Mouse (Mus musculus): ENCODE measurements around the gene Map6. TPM values are rescaled to one million over a fixed set of nuclear protein-coding genes. Genes with fewer than 3 reads are reported as not detected.

Map6 gene
- polyA plus RNA-seq, 1 experiment from 2014 or later, result 43.1 TPM

- Histone ChIP-seq H3K9ac (ENCODE audit: low read length) (no peak overlapping the region), H3K27ac (ENCODE audit: low read depth, low read length) (no peak overlapping the region), H3K9me3 (ENCODE audit: control insufficient read depth, low read length) (no peaks in the 10 kb centered on the region), H3K4me2 (no peak overlapping the region), H3K27me3 (ENCODE audit: control insufficient read depth, insufficient read depth, low read length) (no peaks in the 10 kb centered on the region), H3K36me3 (ENCODE audit: control insufficient read depth, insufficient read depth, low read length) (no peaks in the 10 kb centered on the region), H3K4me3 (ENCODE audit: low read depth, low read length) (no peak overlapping the region), H3K4me1 (ENCODE audit: control insufficient read depth, insufficient read depth, low read length) (no peaks in the 10 kb centered on the region)
- DNase-seq (ENCODE audit: low spot score, missing footprints) (no peak), ATAC-seq (ENCODE audit: low FRiP score) (no peak)
- WGBS, result 53% methylated on average over 3 of the region's 3 CpGs
Observed at GRCm38 (mm10) chr7:99300650-99301175, 33.5 kb downstream of the Map6 start.

DNA sequence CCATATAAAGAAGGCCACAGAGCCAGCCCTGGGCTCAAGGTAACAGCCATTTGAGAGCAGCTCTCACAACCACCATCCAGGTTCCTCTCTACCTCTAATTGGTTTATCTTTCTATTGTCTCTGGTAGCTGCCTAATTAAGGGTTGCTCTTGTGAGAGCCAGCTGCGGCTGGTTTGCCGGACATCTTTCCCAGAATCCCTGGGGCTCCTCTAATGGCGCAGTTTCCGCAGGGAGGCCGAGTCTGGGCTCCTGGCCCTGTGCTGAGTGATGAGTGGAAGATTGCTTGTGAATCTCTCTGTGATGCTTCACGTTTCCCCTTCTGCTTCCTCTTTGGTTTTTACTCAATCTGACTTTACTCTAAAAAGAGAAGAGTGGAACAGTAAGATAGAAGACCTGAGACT lies 36.8 kb downstream of the Map6 start:
- no peak for DNase-seq (ENCODE audit: low spot score, missing footprints)
- Histone ChIP-seq H3K4me3 (ENCODE audit: low read depth, low read length) (no peak overlapping the region), H3K27me3 (ENCODE audit: control insufficient read depth, insufficient read depth, low read length) (peaks cover under 1% of the 10 kb centered on the region; the same call in 1 of the 2 replicates), H3K9me3 (ENCODE audit: control insufficient read depth, low read length) (no peaks in the 10 kb centered on the region), H3K4me2 (no peak overlapping the region), H3K36me3 (ENCODE audit: control insufficient read depth, insufficient read depth, low read length) (no peaks in the 10 kb centered on the region), H3K9ac (ENCODE audit: low read length) (no peak overlapping the region), H3K27ac (ENCODE audit: low read depth, low read length) (no peak overlapping the region; the same call in 1 of the 2 replicates), H3K4me1 (ENCODE audit: control insufficient read depth, insufficient read depth, low read length) (peaks cover 12% of the 10 kb centered on the region)
- peak; percentile 41; the same call in 1 of the 2 replicates for ATAC-seq (ENCODE audit: low FRiP score)
- WGBS, result 56% methylated on average over 6 of the region's 6 CpGs

GRCm38 (mm10) chr7:99304949-99305372 lies 37.7 kb downstream of the Map6 start:
- no peak overlapping the region for H3K4me3 ChIP-seq (ENCODE audit: low read depth, low read length)
- no peak overlapping the region for H3K4me2 ChIP-seq
- H3K9me3 ChIP-seq (ENCODE audit: control insufficient read depth, low read length), result no peaks in the 10 kb centered on the region
- no peaks in the 10 kb centered on the region for H3K36me3 ChIP-seq (ENCODE audit: control insufficient read depth, insufficient read depth, low read length)
- H3K27me3 ChIP-seq (ENCODE audit: control insufficient read depth, insufficient read depth, low read length), result peaks cover 4% of the 10 kb centered on the region
- WGBS, result 56% methylated on average over 5 of the region's 5 CpGs
- DNase-seq (ENCODE audit: low spot score, missing footprints) (no peak), ATAC-seq (ENCODE audit: low FRiP score) (peak; percentile 43)
- H3K27ac ChIP-seq (ENCODE audit: low read depth, low read length), result no peak overlapping the region
- no peak overlapping the region for H3K9ac ChIP-seq (ENCODE audit: low read length)
- peaks cover 12% of the 10 kb centered on the region for H3K4me1 ChIP-seq (ENCODE audit: control insufficient read depth, insufficient read depth, low read length)

DNA sequence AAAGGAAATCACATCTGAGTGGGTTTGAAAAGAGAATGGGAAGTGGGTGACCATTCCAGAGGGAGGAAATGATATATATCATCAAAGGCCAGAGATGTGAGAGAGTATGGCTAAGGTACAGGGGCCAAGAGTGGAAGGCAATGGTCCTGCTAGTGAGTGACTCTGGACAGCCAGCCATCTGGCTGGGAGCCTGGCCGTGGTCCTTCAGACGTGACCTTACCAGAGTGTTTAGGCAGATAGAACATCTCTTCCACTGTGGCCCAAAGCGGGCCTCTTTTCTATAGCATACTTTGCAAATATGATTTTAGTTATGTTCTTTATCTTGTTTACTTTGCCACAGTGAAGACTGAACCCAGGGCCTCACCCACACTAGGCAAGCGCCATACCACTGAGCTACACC lies 38.4 kb downstream of the Map6 start:
- Histone ChIP-seq H3K4me3 (ENCODE audit: low read depth, low read length) (no peak overlapping the region), H3K36me3 (ENCODE audit: control insufficient read depth, insufficient read depth, low read length) (no peaks in the 10 kb centered on the region), H3K27me3 (ENCODE audit: control insufficient read depth, insufficient read depth, low read length) (peaks cover 4% of the 10 kb centered on the region), H3K9ac (ENCODE audit: low read length) (no peak overlapping the region), H3K4me2 (no peak overlapping the region), H3K27ac (ENCODE audit: low read depth, low read length) (no peak overlapping the region), H3K4me1 (ENCODE audit: control insufficient read depth, insufficient read depth, low read length) (peaks cover 12% of the 10 kb centered on the region), H3K9me3 (ENCODE audit: control insufficient read depth, low read length) (no peaks in the 10 kb centered on the region)
- no peak for ATAC-seq (ENCODE audit: low FRiP score)
- 90% methylated on average over 4 of the region's 4 CpGs for WGBS
- DNase-seq (ENCODE audit: low spot score, missing footprints), result no peak

DNA sequence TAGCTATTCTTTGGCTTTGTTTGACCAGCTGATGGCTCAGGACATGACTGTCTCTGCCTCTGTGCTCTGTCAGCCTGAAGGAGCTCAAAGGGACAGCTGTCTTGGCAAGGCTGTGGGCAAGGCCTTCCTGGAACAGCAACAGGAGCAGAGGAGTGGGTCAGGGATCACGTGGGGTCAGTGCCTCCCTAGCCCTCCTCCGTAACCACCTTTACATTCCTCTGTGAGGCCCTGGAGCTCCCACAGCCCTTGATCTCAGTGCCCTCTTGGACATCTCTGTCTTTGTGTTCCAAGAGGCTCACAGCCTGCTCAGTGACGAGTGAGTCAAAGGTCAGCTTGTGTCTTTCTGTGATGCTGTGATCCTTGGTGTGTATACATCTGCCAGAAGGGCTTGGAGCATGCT lies 39.4 kb downstream of the Map6 start:
- Histone ChIP-seq H3K9ac (ENCODE audit: low read length) (no peak overlapping the region; the same call in 1 of the 2 replicates), H3K9me3 (ENCODE audit: control insufficient read depth, low read length) (no peaks in the 10 kb centered on the region)

DNA sequence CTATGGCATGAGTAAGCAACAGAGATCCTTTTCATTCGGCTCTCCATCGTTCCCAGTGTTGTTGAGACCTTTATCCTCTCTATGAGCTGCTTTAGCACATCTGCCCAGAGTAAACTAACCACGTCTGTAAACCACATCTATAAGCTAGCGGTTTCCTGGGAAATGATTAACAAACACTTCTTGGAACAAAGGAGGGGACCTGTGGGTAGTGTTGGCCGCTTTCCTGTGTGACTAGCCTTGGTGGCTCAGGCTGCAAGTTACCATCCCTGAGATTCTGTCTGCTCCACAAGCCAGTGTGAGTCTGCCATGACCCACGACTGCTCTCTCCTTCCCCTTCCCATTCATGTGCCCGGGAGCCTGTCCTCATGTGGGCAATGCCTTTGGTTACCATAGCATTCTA lies 44.2 kb downstream of the Map6 start:
- H3K4me2 ChIP-seq, result no peak overlapping the region
- peaks cover 38% of the 10 kb centered on the region for H3K4me1 ChIP-seq (ENCODE audit: control insufficient read depth, insufficient read depth, low read length)
- DNase-seq (ENCODE audit: low spot score, missing footprints), result no peak
- H3K27me3 ChIP-seq (ENCODE audit: control insufficient read depth, insufficient read depth, low read length), result peaks cover 26% of the 10 kb centered on the region
- no peaks in the 10 kb centered on the region for H3K9me3 ChIP-seq (ENCODE audit: control insufficient read depth, low read length)
- no peak for ATAC-seq (ENCODE audit: low FRiP score)
- WGBS, result 50% methylated on average over 7 of the region's 7 CpGs
- H3K4me3 ChIP-seq (ENCODE audit: low read depth, low read length), result no peak overlapping the region
- peak overlapping the region; percentile 85 for H3K27ac ChIP-seq (ENCODE audit: low read depth, low read length)
- H3K36me3 ChIP-seq (ENCODE audit: control insufficient read depth, insufficient read depth, low read length), result peaks cover 6% of the 10 kb centered on the region; the same call in 1 of the 2 replicates
- peak overlapping the region; percentile 30; the same call in 1 of the 2 replicates for H3K9ac ChIP-seq (ENCODE audit: low read length)

More for the DNA sequence above, 39.4 kb downstream of the Map6 start:
- no peak overlapping the region for H3K4me3 ChIP-seq (ENCODE audit: low read depth, low read length)
- ATAC-seq (ENCODE audit: low FRiP score) (peak; percentile 19; the same call in 1 of the 2 replicates), DNase-seq (ENCODE audit: low spot score, missing footprints) (peak; percentile 87)
- H3K4me1 ChIP-seq (ENCODE audit: control insufficient read depth, insufficient read depth, low read length), result peaks cover 19% of the 10 kb centered on the region
- peaks cover 4% of the 10 kb centered on the region for H3K27me3 ChIP-seq (ENCODE audit: control insufficient read depth, insufficient read depth, low read length)
- no peaks in the 10 kb centered on the region for H3K36me3 ChIP-seq (ENCODE audit: control insufficient read depth, insufficient read depth, low read length)
- 6% methylated on average over 3 of the region's 3 CpGs for WGBS
- H3K4me2 ChIP-seq, result no peak overlapping the region
- H3K27ac ChIP-seq (ENCODE audit: low read depth, low read length), result peak overlapping the region; percentile 5

DNA sequence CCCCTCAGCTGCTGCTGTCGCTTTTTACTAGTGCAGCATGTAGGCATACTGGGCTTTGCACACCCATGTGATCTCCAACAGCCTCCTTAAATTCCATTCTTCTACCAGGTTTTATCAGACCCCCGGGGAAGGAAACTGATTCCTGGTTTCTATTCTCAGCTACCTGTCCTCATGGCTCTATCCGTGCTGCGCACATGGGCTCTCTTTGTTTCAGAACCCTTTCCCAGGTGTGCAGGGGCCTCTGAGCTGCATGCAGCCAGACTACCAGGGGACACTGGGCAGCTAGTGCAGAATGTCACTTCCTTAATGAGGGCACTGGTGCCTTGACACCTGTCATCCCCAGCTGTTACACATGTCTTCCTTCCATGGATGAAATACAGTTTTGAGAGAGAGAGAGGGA lies 44.8 kb downstream of the Map6 start:
- H3K4me2 ChIP-seq, result peak overlapping the region; percentile 15; the same call in 1 of the 2 replicates
- H3K36me3 ChIP-seq (ENCODE audit: control insufficient read depth, insufficient read depth, low read length), result peaks cover 6% of the 10 kb centered on the region; the same call in 1 of the 2 replicates
- no peaks in the 10 kb centered on the region for H3K9me3 ChIP-seq (ENCODE audit: control insufficient read depth, low read length)
- peaks cover 31% of the 10 kb centered on the region for H3K4me1 ChIP-seq (ENCODE audit: control insufficient read depth, insufficient read depth, low read length)
- peak; percentile 84 for DNase-seq (ENCODE audit: low spot score, missing footprints)
- WGBS, result 60% methylated on average over 4 of the region's 4 CpGs
- H3K9ac ChIP-seq (ENCODE audit: low read length), result peak overlapping the region; percentile 30; the same call in 1 of the 2 replicates
- ATAC-seq (ENCODE audit: low FRiP score), result peak; percentile 53
- peak overlapping the region; percentile 85 for H3K27ac ChIP-seq (ENCODE audit: low read depth, low read length)
- H3K4me3 ChIP-seq (ENCODE audit: low read depth, low read length), result no peak overlapping the region
- peaks cover 31% of the 10 kb centered on the region for H3K27me3 ChIP-seq (ENCODE audit: control insufficient read depth, insufficient read depth, low read length)

GRCm38 (mm10) chr7:99312671-99313143 lies 45.5 kb downstream of the Map6 start:
- H3K9ac ChIP-seq (ENCODE audit: low read length), result no peak overlapping the region
- ATAC-seq (ENCODE audit: low FRiP score) (peak; percentile 95), DNase-seq (ENCODE audit: low spot score, missing footprints) (peak; percentile 93)
- H3K4me1 ChIP-seq (ENCODE audit: control insufficient read depth, insufficient read depth, low read length), result peaks cover 28% of the 10 kb centered on the region
- H3K4me2 ChIP-seq, result peak overlapping the region; percentile 16; the same call in 1 of the 2 replicates
- peak overlapping the region; percentile 85 for H3K27ac ChIP-seq (ENCODE audit: low read depth, low read length)
- no peak overlapping the region for H3K4me3 ChIP-seq (ENCODE audit: low read depth, low read length)
- H3K27me3 ChIP-seq (ENCODE audit: control insufficient read depth, insufficient read depth, low read length), result peaks cover 36% of the 10 kb centered on the region
- WGBS, result 16% methylated on average over 8 of the region's 8 CpGs
- no peaks in the 10 kb centered on the region for H3K9me3 ChIP-seq (ENCODE audit: control insufficient read depth, low read length)
- peaks cover 6% of the 10 kb centered on the region; the same call in 1 of the 2 replicates for H3K36me3 ChIP-seq (ENCODE audit: control insufficient read depth, insufficient read depth, low read length)

GRCm38 (mm10) chr7:99313253-99313652 lies 46.0 kb downstream of the Map6 start:
- H3K27ac ChIP-seq (ENCODE audit: low read depth, low read length), result peak overlapping the region; percentile 85
- 0 out of 2 replicates have a peak overlapping the region, but pooled peaks have one; percentile 25 for H3K9ac ChIP-seq (ENCODE audit: low read length)
- peak; percentile 90 for DNase-seq (ENCODE audit: low spot score, missing footprints)
- no peaks in the 10 kb centered on the region for H3K9me3 ChIP-seq (ENCODE audit: control insufficient read depth, low read length)
- H3K27me3 ChIP-seq (ENCODE audit: control insufficient read depth, insufficient read depth, low read length), result peaks cover 42% of the 10 kb centered on the region
- peaks cover 6% of the 10 kb centered on the region; the same call in 1 of the 2 replicates for H3K36me3 ChIP-seq (ENCODE audit: control insufficient read depth, insufficient read depth, low read length)
- H3K4me1 ChIP-seq (ENCODE audit: control insufficient read depth, insufficient read depth, low read length), result peaks cover 28% of the 10 kb centered on the region
- ATAC-seq (ENCODE audit: low FRiP score), result peak; percentile 57
- no peak overlapping the region for H3K4me3 ChIP-seq (ENCODE audit: low read depth, low read length)
- no peak overlapping the region for H3K4me2 ChIP-seq
- 49% methylated on average over 8 of the region's 8 CpGs for WGBS

Data from midbrain, embryonic 11.5 days (tissue).